Mouse (Mus musculus) bone marrow macrophage, adult 2 months (primary cell): ENCODE results near the gene Tedc1. TPM values are rescaled to one million over a fixed set of nuclear protein-coding genes. Genes with fewer than 3 reads are reported as not detected.

Source experiments
- H3K27ac ChIP-seq: 2 replicates; pipeline ENCODE4 v1.5.1; 2012; ENCODE audit warnings: low read depth, low read length; ENCODE audit not compliant: insufficient read depth
- H3K4me1 ChIP-seq: 2 replicates; pipeline ENCODE4 v1.6.1; 2012; ENCODE audit warnings: low read length; ENCODE audit not compliant: control insufficient read depth, insufficient read depth
- H3K4me3 ChIP-seq: 2 replicates; pipeline ENCODE4 v1.5.1; 2012; ENCODE audit warnings: mild to moderate bottlenecking, low read length, moderate library complexity; ENCODE audit not compliant: insufficient read depth
- CTCF ChIP-seq: IDR thresholded peaks from 2 replicates; pipeline ENCODE4 v1.5.1; 2012; ENCODE audit warnings: low read depth, mild to moderate bottlenecking, low read length, moderate library complexity
- POLR2A ChIP-seq: IDR thresholded peaks from 2 replicates; pipeline ENCODE4 v1.6.1; 2012; ENCODE audit warnings: mild to moderate bottlenecking, low read depth, low read length, borderline replicate concordance
- polyA plus RNA-seq: library from polyadenylated mRNA; stranded (reverse); fragments of >200 nt; gene quantifications from 2 replicates; pipeline ENCODE4 v1.2.4, GENCODE M21; 2012; ENCODE audit not compliant: missing spikeins, insufficient read depth, insufficient read length

Gene Tedc1
- polyA plus RNA-seq, 1 experiment = 7.1 TPM

DNA sequence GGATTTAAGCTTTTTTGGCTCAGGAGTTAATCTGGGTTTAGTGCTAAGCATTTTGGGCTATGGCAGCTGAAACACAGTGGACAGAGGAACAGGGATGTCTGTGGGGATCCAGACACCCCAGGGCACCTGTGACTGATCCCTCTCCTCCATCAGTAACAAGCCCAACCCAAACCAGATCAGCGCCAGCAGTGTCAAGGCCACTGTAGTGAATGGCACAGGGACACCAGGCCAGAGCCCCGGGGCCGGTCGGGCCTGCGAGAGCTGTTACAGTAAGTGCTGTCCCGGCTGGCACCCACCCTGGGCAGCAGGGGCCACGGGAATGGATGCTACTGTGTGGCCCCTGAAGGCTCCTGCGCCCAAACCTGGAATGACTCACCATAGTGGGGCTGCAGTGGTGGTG lies 25.5 kb upstream of the Tedc1 start:
- Histone ChIP-seq H3K4me1 (no peaks in the 10 kb centered on the region), H3K27ac (no peak overlapping the region), H3K4me3 (no peak overlapping the region)
- TF ChIP-seq POLR2A (no peak), CTCF (no peak)

DNA sequence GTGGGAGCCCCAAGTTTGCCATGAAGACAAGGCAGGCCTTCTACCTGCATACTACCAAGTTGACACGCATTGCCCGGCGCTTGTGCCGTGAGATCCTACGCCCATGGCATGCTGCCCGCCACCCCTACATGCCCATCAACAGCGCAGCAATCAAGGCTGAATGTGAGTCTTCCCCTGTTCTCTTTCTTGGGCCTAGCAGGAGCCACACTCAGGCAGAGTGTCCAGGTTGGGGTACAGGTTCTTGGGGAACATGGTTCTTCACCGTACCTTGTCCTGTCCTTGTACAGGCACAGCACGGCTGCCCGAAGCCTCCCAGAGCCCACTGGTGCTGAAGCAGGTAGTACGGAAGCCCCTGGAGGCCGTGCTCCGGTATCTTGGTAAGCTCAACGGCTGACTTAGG lies 24.6 kb upstream of the Tedc1 start:
- H3K27ac ChIP-seq = no peak overlapping the region
- TF ChIP-seq CTCF (no peak), POLR2A (no peak)
- no peak overlapping the region for H3K4me3 ChIP-seq
- no peaks in the 10 kb centered on the region for H3K4me1 ChIP-seq

DNA sequence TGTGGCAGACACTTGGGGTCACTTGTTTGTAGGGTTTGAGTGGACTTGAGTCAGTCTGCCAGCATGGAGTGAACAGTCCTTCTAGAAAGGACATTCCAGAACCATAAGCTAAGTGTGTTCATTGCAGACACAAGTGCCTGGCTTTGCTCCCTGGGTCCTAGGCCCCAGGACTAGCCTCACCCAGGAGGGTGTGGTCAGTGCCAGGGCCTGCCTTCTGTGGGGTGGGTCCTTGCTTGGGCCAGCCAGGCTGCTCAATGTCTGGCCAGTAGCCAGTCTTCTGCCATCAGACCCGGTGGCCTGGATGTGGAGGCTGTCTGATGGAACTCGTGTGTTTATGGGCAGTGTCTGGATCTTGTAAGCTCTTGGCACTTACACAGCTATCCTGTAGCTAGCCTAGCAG lies 23.7 kb upstream of the Tedc1 start:
- TF ChIP-seq CTCF (no peak), POLR2A (no peak)
- Histone ChIP-seq H3K4me1 (no peaks in the 10 kb centered on the region), H3K4me3 (no peak overlapping the region), H3K27ac (no peak overlapping the region)

DNA sequence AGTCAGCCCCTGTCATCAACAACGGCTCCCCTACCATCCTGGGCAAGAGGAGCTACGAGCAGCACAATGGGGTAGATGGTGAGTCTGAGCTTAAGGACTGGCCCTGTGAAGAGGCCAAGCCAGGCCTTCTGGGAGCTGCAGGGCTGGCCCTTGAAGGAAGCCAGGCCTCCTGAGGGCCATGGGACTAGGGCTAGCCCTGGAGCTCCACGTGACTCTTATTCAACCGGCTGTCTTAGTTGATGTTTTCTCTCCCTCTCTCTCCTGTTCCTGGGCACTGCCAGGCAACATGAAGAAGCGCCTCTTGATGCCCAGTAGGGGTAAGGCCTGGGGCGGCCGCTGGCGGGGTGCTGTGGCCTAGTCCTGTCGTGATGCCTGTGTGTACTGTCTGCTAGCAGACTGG lies 23.0 kb upstream of the Tedc1 start:
- TF ChIP-seq CTCF (no peak), POLR2A (no peak)
- H3K4me1 ChIP-seq = no peaks in the 10 kb centered on the region
- H3K4me3 ChIP-seq = no peak overlapping the region
- no peak overlapping the region for H3K27ac ChIP-seq

DNA sequence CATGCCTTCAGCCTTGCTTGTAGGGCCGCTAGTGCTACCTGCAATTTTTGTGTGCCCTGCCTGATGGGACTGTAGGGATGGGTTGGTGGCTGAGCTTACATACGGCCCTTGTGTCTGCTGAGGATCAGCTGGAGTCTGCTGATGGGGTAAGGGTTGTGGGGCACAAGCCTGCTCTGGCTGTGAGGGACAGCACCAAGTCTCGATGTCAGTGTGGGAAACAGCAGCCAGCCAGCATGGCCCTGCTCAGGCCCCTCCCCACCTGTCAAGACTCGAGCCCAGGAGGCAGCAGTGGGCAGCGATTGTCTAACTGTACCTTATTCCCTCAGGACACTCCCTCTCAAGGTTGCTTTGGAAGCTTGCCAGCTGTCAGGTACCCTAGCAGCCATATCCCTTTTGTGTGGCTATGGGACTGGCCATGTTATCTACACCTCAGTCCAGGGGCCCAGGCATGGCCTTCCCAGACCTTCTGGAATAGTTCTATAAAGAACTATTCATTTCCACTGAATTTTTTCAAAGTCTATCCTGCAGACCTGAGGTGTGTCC lies 22.3 kb upstream of the Tedc1 start:
- H3K4me1 ChIP-seq = no peaks in the 10 kb centered on the region
- TF ChIP-seq POLR2A = no peak
- TF ChIP-seq CTCF = no peak
- no peak overlapping the region for H3K27ac ChIP-seq
- no peak overlapping the region for H3K4me3 ChIP-seq

DNA sequence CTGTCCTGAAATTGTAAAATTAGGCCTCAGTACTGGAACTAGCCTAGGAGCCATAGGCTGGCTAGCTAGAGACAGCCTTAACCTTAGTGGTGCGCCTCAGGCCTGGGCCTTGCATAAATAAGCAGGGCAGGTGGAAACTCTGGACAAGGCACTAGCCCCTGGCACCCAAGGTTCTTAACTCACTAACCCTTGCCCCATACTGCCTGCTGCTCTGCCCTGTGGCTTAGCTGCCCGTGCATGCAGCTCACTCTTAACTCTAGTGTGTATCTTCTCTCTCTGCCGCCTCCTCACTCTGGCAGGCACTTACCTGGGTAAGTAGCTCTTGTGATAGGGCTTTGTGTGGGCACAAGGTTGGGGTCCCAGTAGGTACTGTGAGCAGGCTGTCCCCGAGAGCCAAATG lies 21.7 kb upstream of the Tedc1 start:
- TF ChIP-seq POLR2A (no peak), CTCF (no peak)
- Histone ChIP-seq H3K27ac (no peak overlapping the region), H3K4me1 (no peaks in the 10 kb centered on the region), H3K4me3 (no peak overlapping the region)

DNA sequence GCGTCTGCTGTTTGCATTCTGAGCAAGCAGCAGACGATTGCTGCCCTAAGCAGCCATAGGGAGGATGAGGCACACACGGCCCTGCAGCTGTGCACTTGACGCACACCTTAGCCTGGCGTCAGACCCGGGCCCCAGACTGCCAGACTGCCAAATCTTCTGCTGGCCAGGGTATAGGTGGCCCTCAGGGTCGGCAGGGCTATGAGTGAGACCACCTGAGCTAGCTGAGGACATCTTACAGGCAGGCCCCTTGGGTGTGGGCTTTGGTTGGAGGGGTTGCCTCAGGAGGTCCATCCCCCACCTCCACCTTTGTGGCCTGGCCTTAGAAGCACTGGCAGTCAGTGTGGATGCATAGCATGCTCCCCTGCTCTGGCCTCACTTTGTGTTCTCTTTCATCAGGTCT lies 20.8 kb upstream of the Tedc1 start:
- TF ChIP-seq POLR2A = no peak
- TF ChIP-seq CTCF = no peak
- H3K4me3 ChIP-seq = no peak overlapping the region
- H3K27ac ChIP-seq = no peak overlapping the region
- no peaks in the 10 kb centered on the region for H3K4me1 ChIP-seq

DNA sequence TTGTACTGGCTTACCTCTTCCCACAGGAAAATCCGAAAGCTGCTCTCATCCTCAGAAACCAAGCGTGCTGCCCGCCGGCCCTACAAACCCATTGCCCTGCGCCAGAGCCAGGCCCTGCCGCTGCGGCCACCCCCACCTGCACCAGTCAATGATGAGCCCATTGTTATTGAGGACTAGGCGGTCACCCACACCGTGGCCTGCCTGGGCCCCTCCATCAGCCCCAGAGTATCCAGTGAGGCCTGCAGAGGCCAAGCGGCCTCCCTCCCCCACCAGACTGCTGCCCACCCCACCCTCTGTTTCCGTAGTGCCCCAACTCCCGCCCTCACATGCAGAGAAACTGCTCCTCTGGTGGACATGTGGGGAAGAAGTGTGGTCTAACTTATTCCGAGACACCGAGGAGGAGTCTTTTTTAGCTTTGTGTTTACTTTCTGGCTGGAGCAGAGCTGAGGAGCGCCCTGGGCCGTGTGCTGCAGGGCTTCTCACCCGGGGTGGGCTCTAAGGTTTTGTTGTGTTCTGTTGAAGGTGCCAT lies 19.7 kb upstream of the Tedc1 start:
- TF ChIP-seq POLR2A = no peak
- no peak for TF ChIP-seq CTCF
- 0 out of 2 replicates have a peak, but pooled peaks cover 2% of the 10 kb centered on the region for H3K4me1 ChIP-seq
- no peak overlapping the region for H3K27ac ChIP-seq

DNA sequence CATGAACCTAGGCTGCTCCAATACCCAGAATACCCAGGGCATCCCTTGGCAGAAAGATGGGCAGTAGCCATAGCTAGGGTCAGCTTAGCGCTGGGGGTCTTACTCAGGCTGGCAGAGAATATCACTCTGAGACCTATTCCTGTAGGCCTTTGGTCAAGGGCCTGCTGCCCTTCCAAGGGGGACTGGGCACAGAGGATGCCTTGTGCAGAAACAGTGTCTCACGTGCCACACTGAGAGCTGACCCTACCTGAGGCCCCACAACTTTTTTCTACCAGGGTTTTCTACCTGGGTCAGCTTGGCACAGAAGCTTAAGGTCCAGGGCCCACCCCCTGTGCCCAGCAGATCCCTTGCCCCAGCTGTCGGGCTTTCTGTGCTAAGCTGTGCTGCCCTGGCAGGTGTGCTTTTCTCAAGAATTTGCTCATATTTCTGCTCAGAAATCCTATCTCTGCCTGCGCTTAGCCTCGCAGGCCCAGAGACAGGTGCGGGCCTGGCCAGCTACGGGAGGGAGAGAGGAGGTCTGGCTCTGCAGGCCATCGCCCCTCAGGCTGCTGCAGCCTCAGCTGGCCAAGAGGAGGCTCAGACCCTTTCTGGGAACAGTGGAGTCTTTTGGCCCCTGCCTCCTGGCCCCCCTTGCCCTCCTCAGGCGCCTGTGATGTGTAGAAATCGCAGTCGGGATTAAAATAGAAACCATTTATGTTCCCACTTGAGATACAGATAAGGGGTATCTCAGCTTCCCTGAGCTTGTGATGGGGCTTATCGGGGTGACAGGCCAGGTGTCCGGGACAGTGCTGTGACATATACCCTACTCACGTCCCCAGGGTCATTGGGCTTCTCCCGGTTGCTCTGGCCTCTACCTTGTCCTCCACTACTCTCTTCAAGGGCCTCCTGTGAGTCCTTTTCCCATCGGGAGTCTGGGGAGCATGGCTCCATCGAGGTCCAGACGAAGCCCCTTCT lies 18.7 kb upstream of the Tedc1 start:
- TF ChIP-seq CTCF = no peak
- TF ChIP-seq POLR2A = no peak
- Histone ChIP-seq H3K4me3 (no peak overlapping the region), H3K27ac (no peak overlapping the region), H3K4me1 (0 out of 2 replicates have a peak, but pooled peaks cover 2% of the 10 kb centered on the region)

More for the DNA sequence above, 19.7 kb upstream of the Tedc1 start:
- H3K4me3 ChIP-seq = no peak overlapping the region

DNA sequence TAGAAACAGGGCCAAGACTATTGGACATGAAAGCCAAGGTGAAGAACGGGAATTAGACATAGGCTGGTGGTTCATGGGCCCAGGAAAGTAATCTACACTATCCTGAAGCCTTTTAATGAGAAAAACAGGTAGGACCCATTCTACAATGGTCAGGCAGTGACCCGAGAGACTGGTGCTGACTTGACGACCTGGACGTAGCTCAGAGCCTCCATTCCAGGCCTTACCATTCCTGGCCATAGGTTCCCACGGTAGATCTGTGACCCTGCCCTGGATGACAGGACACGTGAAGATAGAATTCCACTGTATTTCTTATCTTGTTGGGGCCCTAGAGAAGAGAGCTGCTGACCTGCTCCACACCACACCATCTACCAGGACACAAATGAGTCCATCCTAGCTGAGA lies 17.9 kb upstream of the Tedc1 start:
- no peak overlapping the region for H3K4me3 ChIP-seq
- no peak for TF ChIP-seq CTCF
- TF ChIP-seq POLR2A = no peak

More for the DNA sequence above, 17.9 kb upstream of the Tedc1 start:
- H3K27ac ChIP-seq = no peak overlapping the region
- 0 out of 2 replicates have a peak, but pooled peaks cover 2% of the 10 kb centered on the region for H3K4me1 ChIP-seq
